Mouse (Mus musculus) embryonic facial prominence, embryonic 11.5 days (tissue): Measurements from ENCODE around the gene Fhl5. TPM values are rescaled to one million over a fixed set of nuclear protein-coding genes. Genes with fewer than 3 reads are reported as not detected.
"Not testable (repeated sequence)": the region's sequence is repeated elsewhere in the genome, so short reads cannot be mapped to it uniquely, and the experiment has no call there.

Experiments used
- ATAC-seq: fragments of 200-750 bp; cut with Nextera tagmentation; replicated peaks from 2 replicates; pipeline ENCODE4 v1.8.0; 2017; ENCODE audit warnings: low read depth; ENCODE audit not compliant: insufficient number of reproducible peaks, low FRiP score, low TSS enrichment
- DNase-seq: peaks from one replicate; pipeline ENCODE4 v3.0.0-alpha.2; 2015; ENCODE audit warnings: low spot score
- H3K27ac ChIP-seq: fragments of 300-500 bp; sonication (generic); replicated peaks from 2 replicates; pipeline ENCODE4 v1.5.1; 2014; ENCODE audit warnings: mild to moderate bottlenecking, low read depth, low read length, control low read depth
- H3K27me3 ChIP-seq: fragments of 300-500 bp; sonication (generic); 2 replicates; pipeline ENCODE4 v1.6.1; 2014; ENCODE audit warnings: mild to moderate bottlenecking, low read length, moderate library complexity, mixed read lengths; ENCODE audit not compliant: control insufficient read depth, insufficient read depth
- H3K36me3 ChIP-seq: fragments of 300-500 bp; sonication (generic); replicated peaks from 2 replicates; pipeline ENCODE4 v1.6.1; 2014; ENCODE audit warnings: low read depth, mild to moderate bottlenecking, low read length, moderate library complexity, mixed read lengths; ENCODE audit not compliant: control insufficient read depth, insufficient read depth
- H3K4me1 ChIP-seq: fragments of 300-500 bp; sonication (generic); 2 replicates; pipeline ENCODE4 v1.6.1; 2014; ENCODE audit warnings: low read length, mixed read lengths; ENCODE audit not compliant: control insufficient read depth, insufficient read depth
- H3K4me2 ChIP-seq: fragments of 300-500 bp; sonication (generic); 2 replicates; pipeline ENCODE4 v1.6.1; 2014; ENCODE audit warnings: low read depth, mild to moderate bottlenecking, control low read depth, low read length, moderate library complexity
- H3K4me3 ChIP-seq: fragments of 300-500 bp; sonication (generic); 2 replicates; pipeline ENCODE4 v1.5.1; 2014; ENCODE audit warnings: low read depth, low read length, control low read depth
- H3K9ac ChIP-seq: fragments of 300-500 bp; sonication (generic); replicated peaks from 2 replicates; pipeline ENCODE4 v1.6.1; 2014; ENCODE audit warnings: mild to moderate bottlenecking, control low read depth, low read length
- H3K9me3 ChIP-seq: fragments of 300-500 bp; sonication (generic); replicated peaks from 2 replicates; pipeline ENCODE4 v1.6.1; 2016; ENCODE audit warnings: mild to moderate bottlenecking, low read length, inconsistent platforms, mixed read lengths; ENCODE audit not compliant: control insufficient read depth
- WGBS: fragments of 180-500 bp; shearing (Covaris S2); extraction: QIAGEN DNeasy Blood & Tissue Kit; methylation state at CpG from one replicate; pipeline ENCODE4 v1.1.7; 2014; 5-methylcytosine and 5-hydroxymethylcytosine counted together
- polyA plus RNA-seq: library from polyadenylated mRNA; unstranded; fragments of >200 nt; fragmentation: Nextera tagmentation; extraction: Ambion mirVana; gene quantifications from 2 replicates; pipeline ENCODE4 v1.2.1, GENCODE M21; 2014

The Fhl5 gene
- not detected in 2 replicates for polyA plus RNA-seq

- Histone ChIP-seq H3K36me3 (no peaks in the 10 kb centered on the region), H3K9ac (no peak within 1 kb of the TSS), H3K9me3 (no peaks in the 10 kb centered on the region), H3K27ac (no peak within 1 kb of the TSS), H3K27me3 (no peaks in the 10 kb centered on the region), H3K4me3 (no peak within 1 kb of the TSS), H3K4me2 (no peak within 1 kb of the TSS), H3K4me1 (no peaks in the 10 kb centered on the region)
- ATAC-seq (no peak), DNase-seq (no peak)
- 90% methylated on average over 3 of the region's 3 CpGs for WGBS
Measured at GRCm38 (mm10) chr4:25242776-25243175, at the start of gene Fhl5. Gene Fhl5, minus strand, starts transcription at chr4:25242876.

- H3K9me3 ChIP-seq, H3K4me2 ChIP-seq, H3K4me3 ChIP-seq, ATAC-seq, H3K4me1 ChIP-seq, H3K36me3 ChIP-seq, H3K27ac ChIP-seq, H3K27me3 ChIP-seq, H3K9ac ChIP-seq, DNase-seq: not testable (repeated sequence)
- WGBS: 70% methylated on average over 1 of the region's 1 CpGs
Measured at GRCm38 (mm10) chr4:25285002-25285401, 42.3 kb upstream of the Fhl5 start.

GRCm38 (mm10) chr4:25281671-25282038 lies 39.0 kb upstream of the Fhl5 start, which contains the start of gene Ufl1:
Gene Ufl1, minus strand, starts transcription at chr4:25281821.
- WGBS: 0% methylated on average over 30 of the region's 30 CpGs
- peak within 1 kb of the TSS; percentile 91 for H3K27ac ChIP-seq
- no peaks in the 10 kb centered on the region; the same call in 1 of the 2 replicates for H3K36me3 ChIP-seq
- H3K9me3 ChIP-seq: no peaks in the 10 kb centered on the region
- DNase-seq (peak; percentile 96), ATAC-seq (peak; percentile 99)
- peak within 1 kb of the TSS; percentile 95 for H3K9ac ChIP-seq
- no peaks in the 10 kb centered on the region for H3K4me1 ChIP-seq
- peak within 1 kb of the TSS; percentile 44 for H3K4me2 ChIP-seq
- H3K27me3 ChIP-seq: no peaks in the 10 kb centered on the region
- peak within 1 kb of the TSS; percentile 78 for H3K4me3 ChIP-seq

- Histone ChIP-seq H3K4me3 (peak overlapping the region; percentile 78), H3K27me3 (no peaks in the 10 kb centered on the region), H3K9me3 (no peaks in the 10 kb centered on the region), H3K27ac (peak overlapping the region; percentile 91), H3K4me1 (no peaks in the 10 kb centered on the region), H3K9ac (peak overlapping the region; percentile 95), H3K4me2 (peak overlapping the region; percentile 44), H3K36me3 (no peaks in the 10 kb centered on the region; the same call in 1 of the 2 replicates)
- whole genome bisulfite sequencing: 2% methylated on average over 32 of the region's 32 CpGs
- ATAC-seq: peak; percentile 93
- peak; percentile 66 for DNase-seq
Measured at GRCm38 (mm10) chr4:25280938-25281670, 38.4 kb upstream of the Fhl5 start.

- peaks cover 6% of the 10 kb centered on the region for H3K36me3 ChIP-seq
- ATAC-seq: no peak
- WGBS: 91% methylated on average over 7 of the region's 7 CpGs
Measured at GRCm38 (mm10) chr4:25272861-25273627, 30.4 kb upstream of the Fhl5 start.

GRCm38 (mm10) chr4:25271926-25272325 lies 29.2 kb upstream of the Fhl5 start:
- no peaks in the 10 kb centered on the region for H3K27me3 ChIP-seq
- WGBS: 80% methylated on average over 1 of the region's 1 CpGs
- H3K4me3 ChIP-seq: no peak overlapping the region
- peaks cover 8% of the 10 kb centered on the region for H3K36me3 ChIP-seq
- H3K4me1 ChIP-seq: no peaks in the 10 kb centered on the region
- H3K27ac ChIP-seq: no peak overlapping the region
- ATAC-seq (no peak), DNase-seq (no peak)
- no peaks in the 10 kb centered on the region for H3K9me3 ChIP-seq
- no peak overlapping the region for H3K9ac ChIP-seq
- H3K4me2 ChIP-seq: no peak overlapping the region

More at GRCm38 (mm10) chr4:25272861-25273627, 30.4 kb upstream of the Fhl5 start:
- Histone ChIP-seq H3K27ac (no peak overlapping the region), H3K9ac (no peak overlapping the region), H3K27me3 (no peaks in the 10 kb centered on the region), H3K9me3 (no peaks in the 10 kb centered on the region), H3K4me2 (no peak overlapping the region), H3K4me3 (no peak overlapping the region), H3K4me1 (no peaks in the 10 kb centered on the region)
- no peak for DNase-seq

GRCm38 (mm10) chr4:25267144-25267543 lies 24.5 kb upstream of the Fhl5 start:
- no peak for DNase-seq
- WGBS: 92% methylated on average over 3 of the region's 3 CpGs
- H3K4me2 ChIP-seq: no peak overlapping the region
- ATAC-seq: no peak
- no peak overlapping the region for H3K27ac ChIP-seq
- no peaks in the 10 kb centered on the region for H3K27me3 ChIP-seq
- no peak overlapping the region for H3K4me3 ChIP-seq
- H3K9me3 ChIP-seq: no peaks in the 10 kb centered on the region
- H3K9ac ChIP-seq: no peak overlapping the region
- peaks cover 6% of the 10 kb centered on the region for H3K36me3 ChIP-seq
- no peaks in the 10 kb centered on the region for H3K4me1 ChIP-seq
